27 mouse cellular contexts compared by ENCODE assay signal in the genomic region with DNA sequence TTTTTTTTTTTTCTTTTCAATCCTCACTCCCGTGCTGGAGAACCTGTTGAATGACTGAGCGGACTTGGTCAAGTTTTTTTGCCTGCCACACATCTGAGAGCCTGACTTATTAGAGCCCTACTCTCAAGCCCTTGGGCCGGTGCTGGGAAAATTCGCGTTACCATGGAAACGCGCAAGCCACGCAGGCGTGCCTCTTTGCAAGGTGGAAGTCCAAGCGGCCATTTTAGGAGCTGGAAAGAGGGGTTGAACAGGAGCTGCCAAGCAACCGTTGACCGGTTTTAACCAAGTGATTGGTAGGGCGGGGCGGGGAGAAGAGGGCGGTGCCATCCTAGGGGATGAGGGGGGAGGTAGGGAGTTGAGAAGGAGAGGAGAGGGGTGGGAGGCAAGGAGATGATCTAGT. TPM values are rescaled to one million over a fixed set of nuclear protein-coding genes. Genes with fewer than 3 reads are reported as not detected.
DNase-seq lines count a peak whose midpoint lies in the region; ATAC-seq and TF ChIP-seq lines count a peak whose summit lies in the region.
"Had no signal": no experiment of that assay in that cellular context is flagged by ENCODE, and none has a peak within 500 bp of the region (broad histone marks: within the 10 kb centered on the region; RNA-seq: fewer than 3 reads in every experiment).

No protein-coding gene starts in this region.

- no peaks in the 10 kb centered on the region for H3K36me3 ChIP-seq in hindbrain, embryonic 10.5 days
- no peaks in the 10 kb centered on the region for H3K36me3 ChIP-seq in hindbrain, embryonic 13.5 days
- 0 out of 2 replicates have a peak, but pooled peaks cover under 1% of the 10 kb centered on the region for H3K36me3 ChIP-seq in lung, embryonic 16.5 days (ENCODE audit: control insufficient read depth, insufficient read depth, low read length)
- no peaks in the 10 kb centered on the region for H3K36me3 ChIP-seq in embryonic facial prominence, embryonic 10.5 days (replicated peaks)
- H3K36me3 ChIP-seq: embryonic facial prominence, embryonic 12.5 days; forebrain, embryonic 15.5 days; limb, embryonic 13.5 days; neural tube, embryonic 12.5 days had no signal

- peaks cover 28% of the 10 kb centered on the region for H3K4me1 ChIP-seq in hindbrain, embryonic 10.5 days (replicated peaks)
- peaks cover 20% of the 10 kb centered on the region; the same call in 1 of the 2 replicates for H3K4me1 ChIP-seq in hindbrain, embryonic 13.5 days (replicated peaks)
- peaks cover 3% of the 10 kb centered on the region for H3K4me1 ChIP-seq in lung, embryonic 16.5 days (replicated peaks; ENCODE audit: control insufficient read depth, insufficient read depth, low read length)
- peaks cover 25% of the 10 kb centered on the region for H3K4me1 ChIP-seq in embryonic facial prominence, embryonic 10.5 days
- H3K4me1 ChIP-seq: embryonic facial prominence, embryonic 12.5 days had no signal

- TF ChIP-seq CTCF in layer of hippocampus, adult 2 months (conservative IDR thresholded peaks at IDR 0.05) = no peak

- H3K4me2 ChIP-seq in hindbrain, embryonic 13.5 days = no peak overlapping the region
- no peak overlapping the region for H3K4me2 ChIP-seq in lung, embryonic 16.5 days (ENCODE audit: low read depth, low read length)
- H3K4me2 ChIP-seq: embryonic facial prominence, embryonic 12.5 days; forebrain, embryonic 15.5 days; heart, embryonic 13.5 days; intestine, embryonic 15.5 days; liver, embryonic 11.5 days; neural tube, embryonic 12.5 days had no signal

- no peak overlapping the region for H3K9ac ChIP-seq in hindbrain, embryonic 13.5 days
- H3K9ac ChIP-seq in lung, embryonic 16.5 days (ENCODE audit: low read length) = no peak overlapping the region
- H3K9ac ChIP-seq: embryonic facial prominence, embryonic 12.5 days; forebrain, embryonic 15.5 days; heart, embryonic 13.5 days; intestine, embryonic 15.5 days; limb, embryonic 13.5 days; neural tube, embryonic 12.5 days had no signal

- ATAC-seq in hindbrain, embryonic 13.5 days (ENCODE audit: low FRiP score) = no peak
- no peak for ATAC-seq in lung, embryonic 16.5 days (ENCODE audit: low read depth)
- ATAC-seq: activated CD4-positive, CD25-positive, alpha-beta regulatory T cell, adult 4 months; forebrain, embryonic 15.5 days; intestine, embryonic 15.5 days had no signal

- peak; percentile 13 for DNase-seq in hindbrain, embryonic 10.5 days (ENCODE audit: low spot score)
- DNase-seq in lung, postnatal 14 days = no peak
- DNase-seq in ES-CJ7 (ENCODE audit: low read depth, low spot score) = peak; percentile 92
- DNase-seq in embryonic facial prominence, embryonic 10.5 days (ENCODE audit: low spot score) = peak; percentile 30
- no peak for DNase-seq in layer of hippocampus, adult 2 months (ENCODE audit: low spot score in 2 of 2)
- no peak for DNase-seq in heart, adult 8-10 months (ENCODE audit: low spot score)
- DNase-seq: adrenal gland, adult 2 months; cerebellum, adult 2 months; heart, adult 2 months; heart, postnatal 10 days; kidney, postnatal 36 days; lung, postnatal 10 days; right cerebral cortex, postnatal 4 days; thymus, postnatal 14 days had no signal

- WGBS in hindbrain, embryonic 10.5 days = 41% methylated on average over 15 of the region's 15 CpGs
- WGBS in hindbrain, embryonic 13.5 days = 41% methylated on average over 15 of the region's 15 CpGs
- WGBS in lung, embryonic 16.5 days = 37% methylated on average over 15 of the region's 15 CpGs
- WGBS in embryonic facial prominence, embryonic 10.5 days = 42% methylated on average over 15 of the region's 15 CpGs

- no peak overlapping the region for H3K27ac ChIP-seq in hindbrain, embryonic 10.5 days
- no peak overlapping the region for H3K27ac ChIP-seq in hindbrain, embryonic 13.5 days
- peak overlapping the region; percentile 52; the same call in 1 of the 2 replicates for H3K27ac ChIP-seq in lung, embryonic 16.5 days (ENCODE audit: low read length)
- no peak overlapping the region for H3K27ac ChIP-seq in embryonic facial prominence, embryonic 10.5 days (replicated peaks)
- H3K27ac ChIP-seq in layer of hippocampus, adult 2 months = no peak overlapping the region
- H3K27ac ChIP-seq: embryonic facial prominence, embryonic 12.5 days; forebrain, embryonic 15.5 days; heart, adult 2 months; heart, embryonic 13.5 days; intestine, embryonic 15.5 days; limb, embryonic 13.5 days; neural tube, embryonic 12.5 days; stomach, postnatal 0 days had no signal

- peaks cover 21% of the 10 kb centered on the region for H3K9me3 ChIP-seq in hindbrain, embryonic 10.5 days
- no peaks in the 10 kb centered on the region for H3K9me3 ChIP-seq in hindbrain, embryonic 13.5 days
- peaks cover 6% of the 10 kb centered on the region for H3K9me3 ChIP-seq in lung, embryonic 16.5 days (ENCODE audit: control insufficient read depth, low read length)
- peaks cover 11% of the 10 kb centered on the region for H3K9me3 ChIP-seq in embryonic facial prominence, embryonic 10.5 days
- H3K9me3 ChIP-seq: forebrain, embryonic 15.5 days had no signal

- H3K27me3 ChIP-seq in hindbrain, embryonic 10.5 days (ENCODE audit: insufficient read depth, poor library complexity, severe bottlenecking) = peaks cover 23% of the 10 kb centered on the region
- H3K27me3 ChIP-seq in hindbrain, embryonic 13.5 days = peaks cover 22% of the 10 kb centered on the region
- no peaks in the 10 kb centered on the region for H3K27me3 ChIP-seq in lung, embryonic 16.5 days (ENCODE audit: control insufficient read depth, insufficient read depth, low read depth, low read length)
- H3K27me3 ChIP-seq in embryonic facial prominence, embryonic 10.5 days (replicated peaks; ENCODE audit: low read depth, poor library complexity, severe bottlenecking) = peaks cover 26% of the 10 kb centered on the region
- H3K27me3 ChIP-seq: intestine, embryonic 15.5 days had no signal

- no peak overlapping the region for H3K4me3 ChIP-seq in hindbrain, embryonic 10.5 days
- H3K4me3 ChIP-seq in hindbrain, embryonic 13.5 days = no peak overlapping the region
- no peak overlapping the region for H3K4me3 ChIP-seq in lung, embryonic 16.5 days (ENCODE audit: low read length)
- no peak overlapping the region for H3K4me3 ChIP-seq in embryonic facial prominence, embryonic 10.5 days
- no peak overlapping the region for H3K4me3 ChIP-seq in layer of hippocampus, adult 2 months
- H3K4me3 ChIP-seq: embryonic facial prominence, embryonic 12.5 days; forebrain, embryonic 15.5 days; heart, adult 2 months; heart, embryonic 13.5 days; intestine, embryonic 15.5 days; limb, embryonic 13.5 days; neural tube, embryonic 12.5 days had no signal

RNA-seq across cellular contexts. Expression of a gene that starts 1.0 kb away (rescaled TPM):
- polyA plus RNA-seq in hindbrain, embryonic 10.5 days (2016; fragmentation: Nextera tagmentation; extraction: Ambion mirVana) = 0.51 and 0.97 TPM in 2 replicates
- 2.0 and 3.6 TPM in 2 replicates for polyA plus RNA-seq in hindbrain, embryonic 13.5 days (2015; fragmentation: Nextera tagmentation; extraction: Ambion mirVana)
- polyA plus RNA-seq in lung, embryonic 16.5 days (2015; fragmentation: Nextera tagmentation; extraction: Ambion mirVana) = 1.1 and 1.7 TPM in 2 replicates
- 0.10 and 0.24 TPM in 2 replicates for polyA plus RNA-seq in embryonic facial prominence, embryonic 10.5 days (2016; fragmentation: Nextera tagmentation; extraction: Ambion mirVana)
- 1 to 10 TPM; 1.2 to 2.4 TPM for total RNA-seq in layer of hippocampus, adult 2 months (2021)
- total RNA-seq in heart, adult 8-10 months (2022) = under 1 TPM in 3 of 4 experiments, not detected in 1; 0.24 to 0.34 (median 0.25) TPM

RNA-seq across cellular contexts. Expression of a gene that starts 17.5 kb away (rescaled TPM):
- 0.76 and 0.97 TPM in 2 replicates for polyA plus RNA-seq in hindbrain, embryonic 10.5 days (2016; fragmentation: Nextera tagmentation; extraction: Ambion mirVana)
- 0.43 and 0.57 TPM in 2 replicates for polyA plus RNA-seq in hindbrain, embryonic 13.5 days (2015; fragmentation: Nextera tagmentation; extraction: Ambion mirVana)
- 1.6 and 2.9 TPM in 2 replicates for polyA plus RNA-seq in lung, embryonic 16.5 days (2015; fragmentation: Nextera tagmentation; extraction: Ambion mirVana)
- polyA plus RNA-seq in embryonic facial prominence, embryonic 10.5 days (2016; fragmentation: Nextera tagmentation; extraction: Ambion mirVana) = 0.74 and 1.1 TPM in 2 replicates
- total RNA-seq in layer of hippocampus, adult 2 months (2021) = 1 to 10 TPM; 2.2 to 2.4 TPM
- total RNA-seq in heart, adult 8-10 months (2022) = 1 to 10 TPM; 1.5 to 2.3 (median 2.0) TPM

RNA-seq across cellular contexts. Expression of a gene that starts 23.3 kb away (rescaled TPM):
- polyA plus RNA-seq in hindbrain, embryonic 10.5 days (2016; fragmentation: Nextera tagmentation; extraction: Ambion mirVana) = 110 and 115 TPM in 2 replicates
- polyA plus RNA-seq in hindbrain, embryonic 13.5 days (2015; fragmentation: Nextera tagmentation; extraction: Ambion mirVana) = 79.0 and 79.8 TPM in 2 replicates
- polyA plus RNA-seq in lung, embryonic 16.5 days (2015; fragmentation: Nextera tagmentation; extraction: Ambion mirVana) = 126 and 136 TPM in 2 replicates
- 100 and 102 TPM in 2 replicates for polyA plus RNA-seq in embryonic facial prominence, embryonic 10.5 days (2016; fragmentation: Nextera tagmentation; extraction: Ambion mirVana)
- total RNA-seq in layer of hippocampus, adult 2 months (2021) = 10 to 100 TPM; 40.7 to 42.9 TPM
- total RNA-seq in heart, adult 8-10 months (2022) = 10 to 100 TPM; 66.2 to 78.1 (median 70.0) TPM

RNA-seq across cellular contexts. Expression of a gene that starts 33.4 kb away (rescaled TPM):
- 6.9 and 7.4 TPM in 2 replicates for polyA plus RNA-seq in hindbrain, embryonic 10.5 days (2016; fragmentation: Nextera tagmentation; extraction: Ambion mirVana)
- 1.7 and 2.1 TPM in 2 replicates for polyA plus RNA-seq in hindbrain, embryonic 13.5 days (2015; fragmentation: Nextera tagmentation; extraction: Ambion mirVana)
- 21.9 and 32.5 TPM in 2 replicates for polyA plus RNA-seq in lung, embryonic 16.5 days (2015; fragmentation: Nextera tagmentation; extraction: Ambion mirVana)
- 4.4 and 4.6 TPM in 2 replicates for polyA plus RNA-seq in embryonic facial prominence, embryonic 10.5 days (2016; fragmentation: Nextera tagmentation; extraction: Ambion mirVana)
- total RNA-seq in layer of hippocampus, adult 2 months (2021) = under 1 TPM in 1 of 2 experiments, not detected in 1; 0.36 TPM
- 1 to 10 TPM; 1.7 to 3.9 (median 2.6) TPM for total RNA-seq in heart, adult 8-10 months (2022)
- total RNA-seq: left cerebral cortex, adult 8-10 months; left cerebral cortex, postnatal 36 days had no signal

RNA-seq across cellular contexts. Expression of a gene that starts 34.3 kb away (rescaled TPM):
- 305 and 348 TPM in 2 replicates for polyA plus RNA-seq in hindbrain, embryonic 10.5 days (2016; fragmentation: Nextera tagmentation; extraction: Ambion mirVana)
- polyA plus RNA-seq in hindbrain, embryonic 13.5 days (2015; fragmentation: Nextera tagmentation; extraction: Ambion mirVana) = 303 and 305 TPM in 2 replicates
- 256 and 273 TPM in 2 replicates for polyA plus RNA-seq in lung, embryonic 16.5 days (2015; fragmentation: Nextera tagmentation; extraction: Ambion mirVana)
- 303 and 307 TPM in 2 replicates for polyA plus RNA-seq in embryonic facial prominence, embryonic 10.5 days (2016; fragmentation: Nextera tagmentation; extraction: Ambion mirVana)
- 100 to 1,000 TPM; 131 to 133 TPM for total RNA-seq in layer of hippocampus, adult 2 months (2021)
- 100 to 1,000 TPM; 116 to 132 (median 121) TPM for total RNA-seq in heart, adult 8-10 months (2022)

Comparison
In these comparisons a context has a peak if more than half of its experiments do, and no peak if none do; other contexts are left out.
1. DNase-seq: peak in hindbrain, embryonic 10.5 days (single experiment), ES-CJ7 (single experiment) and embryonic facial prominence, embryonic 10.5 days (single experiment); none in lung, postnatal 14 days (single experiment), layer of hippocampus, adult 2 months (0 of 2) and heart, adult 8-10 months (single experiment).